Mouse (Mus musculus): Measurements from ENCODE around the gene Vmn1r234.
"Not testable (repeated sequence)": the region's sequence is repeated elsewhere in the genome, so short reads cannot be mapped to it uniquely, and the experiment has no call there.

The Vmn1r234 gene

DNA sequence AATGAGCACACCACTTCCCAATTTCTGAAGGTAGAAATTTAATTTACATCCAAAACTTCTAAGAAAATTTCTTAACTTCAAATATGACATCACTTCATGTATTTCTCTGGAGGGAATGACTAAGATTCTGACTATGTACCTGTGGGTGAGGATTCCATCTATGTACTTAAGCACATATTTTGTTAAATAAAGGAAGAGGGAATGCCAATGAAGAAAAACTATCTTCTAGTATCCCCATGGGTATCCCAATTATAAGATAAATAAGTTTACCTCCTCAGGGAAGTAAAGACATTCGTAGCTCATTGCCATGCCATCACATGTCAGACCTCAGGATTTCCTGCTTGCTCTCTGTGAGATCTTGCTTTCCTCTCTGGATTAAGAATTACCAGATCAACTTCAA, at the start of gene Vmn1r234:
TSS of gene Vmn1r234 (plus strand) at position 301 of the 400 bp plus-strand sequence.
- in situ Hi-C loops (cut with MboI; ENCODE audit: low sequenced_read_pairs): no loop called here

DNA sequence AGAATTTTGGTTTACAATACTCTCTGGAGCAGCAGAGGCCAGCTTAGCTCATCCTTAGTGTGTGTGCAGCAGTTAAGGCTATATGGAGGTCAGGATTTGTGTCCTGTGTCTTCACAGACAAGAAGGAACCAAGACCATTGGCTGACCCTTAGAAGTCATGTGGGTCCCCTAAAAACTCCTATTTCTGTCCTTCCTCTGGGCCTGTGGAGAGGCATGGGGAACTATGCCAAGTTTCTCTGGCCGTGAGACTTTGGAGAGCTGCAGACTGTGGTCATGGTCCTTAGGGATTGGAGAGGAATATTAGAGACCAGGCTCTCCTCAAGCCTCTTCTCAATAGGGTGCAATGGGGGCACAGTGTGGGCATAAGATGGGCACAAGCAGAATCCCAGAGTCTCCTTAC, 14.8 kb upstream of the Vmn1r234 start:
- in situ Hi-C loops (cut with MboI; ENCODE audit: low sequenced_read_pairs): not testable (repeated sequence)

DNA sequence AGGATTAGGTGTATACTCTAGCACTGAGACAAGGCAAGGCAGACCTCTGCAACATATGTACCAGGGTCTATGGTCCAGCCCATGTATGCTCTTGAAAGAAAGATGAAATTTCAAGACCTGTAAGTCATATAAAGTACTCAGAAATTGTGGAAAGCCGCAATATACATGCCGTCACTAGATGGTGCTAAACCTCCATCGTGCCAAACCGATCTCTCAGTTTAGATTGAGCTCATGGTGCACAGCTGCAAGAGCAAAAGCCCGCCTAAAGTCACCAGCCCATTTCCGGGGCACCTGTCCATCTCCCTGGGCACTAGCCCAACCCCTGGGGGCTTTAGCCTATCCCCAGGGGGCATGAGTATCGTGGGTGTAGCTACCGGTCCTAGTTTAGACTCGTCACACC, 5.8 kb downstream of the Vmn1r234 start:
- in situ Hi-C loops (cut with MboI; ENCODE audit: low sequenced_read_pairs): no loop called here

GRCm38 (mm10) chr17:21256111-21256510, 30.2 kb downstream of the Vmn1r234 start, which contains the start of gene Vmn1r235:
Gene Vmn1r235 (plus strand): TSS chr17:21256411.
- in situ Hi-C loops (cut with MboI; ENCODE audit: low sequenced_read_pairs): no loop called here

GRCm38 (mm10) chr17:21272103-21272502, 46.2 kb downstream of the Vmn1r234 start:
- in situ Hi-C loops (cut with MboI; ENCODE audit: low sequenced_read_pairs): no loop called here

- in situ Hi-C loops (cut with MboI; ENCODE audit: low sequenced_read_pairs): no loop called here
Measured at GRCm38 (mm10) chr17:21282642-21283041, 56.8 kb downstream of the Vmn1r234 start, which contains the start of gene Vmn1r236. Gene Vmn1r236 (plus strand): TSS chr17:21282942.

- in situ Hi-C loops (cut with MboI; ENCODE audit: low sequenced_read_pairs): no loop called here
Measured at GRCm38 (mm10) chr17:21284395-21284794, 58.5 kb downstream of the Vmn1r234 start.

Measured in CH12F3 (cell line).